Mouse (Mus musculus): ENCODE measurements around the gene Srp9.

The Srp9 gene

DNA sequence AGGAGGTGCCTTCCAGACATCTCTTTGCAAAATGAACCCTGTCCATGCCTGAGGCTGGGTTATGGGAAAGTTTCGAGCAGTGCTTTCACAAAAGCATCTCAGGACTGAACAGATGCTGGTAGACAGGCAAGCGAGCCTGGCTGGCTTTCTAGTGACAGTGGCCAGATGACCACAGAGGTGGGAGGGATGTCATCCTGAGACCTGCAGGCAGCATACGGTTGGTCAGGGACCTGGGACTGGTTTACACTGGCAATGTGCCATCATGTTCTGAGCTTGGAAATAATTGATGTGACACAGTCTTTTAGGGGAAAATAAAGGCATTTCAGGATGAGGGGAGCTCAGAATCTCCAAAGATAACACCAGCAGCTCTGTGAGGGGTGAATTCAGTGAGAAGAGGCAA lies 19.5 kb upstream of the Srp9 start:
- in situ Hi-C loops (cut with MseI, MboI), result no loop called here

DNA sequence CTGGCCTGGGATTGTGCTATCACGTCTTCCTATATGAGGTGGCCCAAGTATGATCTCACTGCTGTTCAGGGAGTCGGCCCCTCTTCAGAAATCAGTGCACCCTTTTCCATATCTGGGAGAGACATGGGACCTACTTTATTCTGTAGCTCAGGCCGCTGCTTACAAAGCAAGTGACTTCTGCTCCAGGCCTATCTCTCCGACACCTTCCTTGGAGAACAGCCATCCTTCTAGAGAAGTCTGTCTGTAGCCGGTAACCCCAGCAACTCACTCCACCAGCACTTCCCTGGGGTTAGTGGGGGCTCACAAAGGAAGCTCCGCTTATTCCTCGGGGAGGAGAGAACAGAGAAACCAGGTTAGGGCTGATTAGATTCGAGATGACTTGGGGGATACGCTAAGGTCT lies 17.3 kb upstream of the Srp9 start:
- in situ Hi-C loops (cut with MseI, MboI), result no loop called here

DNA sequence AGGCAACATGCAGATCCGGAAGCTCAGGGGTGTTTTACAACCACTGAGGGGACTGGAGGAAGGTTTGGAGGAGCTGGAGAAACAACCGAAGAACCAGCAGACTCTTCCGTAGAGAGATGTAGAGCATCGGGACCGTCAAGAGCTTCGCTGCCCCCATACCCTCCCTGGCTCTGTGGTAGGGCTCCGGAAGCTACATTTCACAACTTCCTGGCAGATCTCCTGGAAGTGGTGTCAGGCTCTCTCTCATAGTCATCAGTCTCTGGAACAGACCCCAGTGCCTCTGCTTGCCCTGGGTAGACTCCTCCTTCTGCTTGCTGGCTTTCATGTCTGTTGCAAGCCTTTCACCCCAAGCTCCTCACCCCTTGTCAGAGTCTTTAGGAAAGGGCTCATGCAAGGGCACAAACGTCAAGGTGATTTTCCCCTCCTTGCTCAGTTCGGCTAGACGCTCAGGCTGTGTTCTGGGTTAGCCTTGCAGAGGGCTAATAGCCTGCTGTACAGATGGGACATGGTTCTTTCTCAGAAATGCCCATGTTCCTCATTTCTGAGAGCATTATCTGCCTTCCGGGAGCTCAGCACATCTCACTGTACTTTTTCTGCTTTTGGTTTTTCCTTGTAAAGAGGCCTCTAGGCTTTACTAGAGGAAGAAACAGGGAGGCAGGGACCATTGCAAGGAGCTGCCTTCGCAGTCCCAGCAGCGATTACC lies 16.0 kb upstream of the Srp9 start:
- in situ Hi-C loops (cut with MseI, MboI), result no loop called here

DNA sequence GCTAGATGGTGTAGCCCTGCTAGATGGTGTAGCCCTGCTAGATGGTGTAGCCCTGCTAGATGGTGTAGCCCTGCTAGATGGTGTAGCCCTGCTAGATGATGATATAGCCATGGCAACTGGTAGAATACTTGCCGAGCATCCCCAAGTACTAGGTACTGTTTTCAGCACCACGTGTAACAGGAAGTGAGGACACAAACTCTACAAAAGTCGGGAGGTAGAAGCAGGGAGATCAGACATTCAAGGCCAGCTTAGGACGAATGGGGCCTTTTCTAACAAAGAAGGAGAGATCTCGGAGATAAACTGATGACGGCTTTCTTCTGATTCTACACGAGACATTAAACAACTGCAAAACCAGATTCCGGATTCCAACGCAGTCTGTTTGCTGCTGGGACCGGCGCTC lies 14.4 kb upstream of the Srp9 start:
- in situ Hi-C loops (cut with MseI, MboI), result loop anchor here (5.0 to 10.0 kb wide), 2 partner anchors 145 to 218 kb away; no protein-coding TSS in a partner anchor

DNA sequence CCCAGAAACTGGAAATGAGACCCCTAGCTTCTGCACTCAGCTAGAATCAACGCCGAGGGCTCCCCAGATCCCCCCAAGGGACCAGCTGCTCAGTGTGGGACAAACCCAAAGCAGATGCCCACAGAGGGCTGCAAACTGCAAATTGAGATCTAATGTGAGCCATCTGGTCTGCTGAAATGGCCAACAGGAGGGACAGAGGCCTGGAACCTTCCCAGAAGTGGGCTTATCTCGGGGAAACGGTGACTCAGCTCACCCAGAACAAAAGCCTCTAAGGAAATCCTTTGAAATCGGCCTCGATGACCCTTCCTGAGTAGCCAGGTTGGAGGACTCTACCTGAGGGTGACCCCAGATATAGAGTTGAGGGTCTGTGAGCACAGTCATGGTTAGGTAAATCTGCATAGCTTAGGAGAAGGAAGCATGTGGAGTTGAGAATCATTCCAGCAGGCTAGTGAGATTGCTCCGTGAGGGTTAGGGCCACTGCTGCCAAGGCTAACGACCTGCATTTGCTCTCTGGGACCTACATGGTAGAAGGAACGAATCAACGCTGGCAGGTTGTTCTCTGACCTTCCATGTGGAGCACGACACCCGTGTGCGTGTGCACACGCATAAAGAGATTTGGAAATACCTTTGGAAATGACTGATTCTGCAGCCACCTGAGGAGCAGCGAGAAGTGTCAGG lies 13.7 kb upstream of the Srp9 start:
- in situ Hi-C loops (cut with MseI, MboI), result loop anchor here (5.0 to 10.0 kb wide), 2 partner anchors 146 to 219 kb away; no protein-coding TSS in a partner anchor

DNA sequence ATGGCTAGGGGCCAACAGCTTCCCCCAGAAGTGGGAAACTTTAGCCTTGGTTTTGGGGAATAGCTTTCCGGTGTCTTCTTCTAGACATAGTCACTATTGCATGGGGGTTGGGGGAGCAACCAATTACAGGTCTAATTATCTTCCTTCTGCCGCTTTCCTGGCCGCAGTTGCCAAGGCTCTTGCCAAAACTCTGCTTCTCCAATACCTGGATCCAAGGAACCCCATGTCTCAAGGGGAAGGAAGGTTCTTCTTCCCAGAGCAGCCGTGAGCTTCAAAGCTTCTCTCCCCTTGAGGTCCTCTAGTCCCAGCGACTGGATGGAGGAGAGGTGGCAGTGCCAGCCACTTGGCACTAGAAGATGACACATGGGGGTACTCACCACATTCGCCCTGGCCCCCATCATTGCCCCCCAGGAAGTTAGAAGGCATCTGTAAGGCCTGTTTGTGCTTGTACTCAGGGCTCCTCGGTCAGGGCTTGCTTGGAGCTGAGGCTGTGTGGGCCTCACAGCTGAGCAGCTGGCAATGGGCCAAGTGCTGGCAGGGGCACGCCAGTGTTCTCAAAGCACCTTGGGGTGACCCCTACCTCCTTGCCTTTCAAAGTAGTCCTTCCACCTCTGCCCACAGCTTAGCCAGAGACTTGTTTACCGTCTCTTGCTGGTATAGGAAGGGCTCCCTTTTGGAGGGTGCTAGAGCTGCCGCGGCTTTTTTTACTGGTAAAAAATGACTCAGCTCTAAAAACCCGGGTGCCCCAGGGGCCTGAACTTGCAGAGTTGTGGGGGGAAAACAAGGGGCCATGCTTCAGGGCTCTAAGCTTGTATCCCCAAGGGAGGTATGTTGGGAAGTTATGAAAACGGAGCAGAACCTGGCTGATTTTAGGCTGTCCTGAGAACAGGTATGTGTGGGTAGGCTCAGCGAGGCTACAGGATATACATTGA lies 12.9 kb upstream of the Srp9 start:
- in situ Hi-C loops (cut with MseI, MboI), result loop anchor here (5.0 to 10.0 kb wide), 2 partner anchors 147 to 219 kb away; no protein-coding TSS in a partner anchor

DNA sequence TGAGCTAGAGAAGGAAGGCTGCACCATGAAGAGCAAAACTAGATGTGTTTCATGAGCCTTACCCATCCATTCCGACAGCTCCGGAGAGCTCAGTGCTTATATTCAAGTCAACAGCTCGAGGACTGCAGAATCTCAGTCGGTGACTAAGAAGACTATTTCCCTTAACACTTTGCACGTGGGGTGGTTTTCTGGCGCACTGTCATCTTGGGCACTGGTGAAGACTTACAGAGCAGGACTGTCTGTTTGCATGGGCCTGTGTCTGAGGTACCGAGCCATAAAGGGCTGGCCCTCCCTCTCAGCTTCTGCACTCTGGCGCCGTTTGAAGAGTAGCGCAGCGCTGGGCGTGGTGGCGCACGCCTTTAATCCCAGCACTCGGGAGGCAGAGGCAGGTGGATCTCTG lies 12.2 kb upstream of the Srp9 start:
- in situ Hi-C loops (cut with MseI, MboI), result loop anchor here (5.0 to 10.0 kb wide), 2 partner anchors 148 to 220 kb away; no protein-coding TSS in a partner anchor

DNA sequence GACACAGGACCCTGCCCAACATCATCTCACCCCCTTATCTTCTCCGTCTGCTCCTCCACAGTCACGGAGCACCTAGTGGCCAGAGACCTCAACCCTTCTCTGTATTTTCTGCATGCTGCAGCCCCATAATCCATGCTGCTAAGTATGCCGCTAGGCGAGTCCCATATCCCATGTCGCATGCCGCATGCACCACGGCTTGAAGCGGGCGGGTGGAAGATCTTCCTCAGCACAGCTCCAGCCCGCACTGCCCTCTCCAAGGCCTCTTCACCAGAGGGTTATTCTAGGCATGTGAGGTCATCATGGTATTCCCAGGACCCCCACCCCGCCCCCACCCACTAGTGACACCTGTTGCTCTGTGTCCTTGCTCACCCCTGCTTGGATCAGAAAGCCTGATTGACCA lies 11.4 kb upstream of the Srp9 start:
- in situ Hi-C loops (cut with MseI, MboI), result loop anchor here (5.0 to 10.0 kb wide), 2 partner anchors 148 to 221 kb away; no protein-coding TSS in a partner anchor

DNA sequence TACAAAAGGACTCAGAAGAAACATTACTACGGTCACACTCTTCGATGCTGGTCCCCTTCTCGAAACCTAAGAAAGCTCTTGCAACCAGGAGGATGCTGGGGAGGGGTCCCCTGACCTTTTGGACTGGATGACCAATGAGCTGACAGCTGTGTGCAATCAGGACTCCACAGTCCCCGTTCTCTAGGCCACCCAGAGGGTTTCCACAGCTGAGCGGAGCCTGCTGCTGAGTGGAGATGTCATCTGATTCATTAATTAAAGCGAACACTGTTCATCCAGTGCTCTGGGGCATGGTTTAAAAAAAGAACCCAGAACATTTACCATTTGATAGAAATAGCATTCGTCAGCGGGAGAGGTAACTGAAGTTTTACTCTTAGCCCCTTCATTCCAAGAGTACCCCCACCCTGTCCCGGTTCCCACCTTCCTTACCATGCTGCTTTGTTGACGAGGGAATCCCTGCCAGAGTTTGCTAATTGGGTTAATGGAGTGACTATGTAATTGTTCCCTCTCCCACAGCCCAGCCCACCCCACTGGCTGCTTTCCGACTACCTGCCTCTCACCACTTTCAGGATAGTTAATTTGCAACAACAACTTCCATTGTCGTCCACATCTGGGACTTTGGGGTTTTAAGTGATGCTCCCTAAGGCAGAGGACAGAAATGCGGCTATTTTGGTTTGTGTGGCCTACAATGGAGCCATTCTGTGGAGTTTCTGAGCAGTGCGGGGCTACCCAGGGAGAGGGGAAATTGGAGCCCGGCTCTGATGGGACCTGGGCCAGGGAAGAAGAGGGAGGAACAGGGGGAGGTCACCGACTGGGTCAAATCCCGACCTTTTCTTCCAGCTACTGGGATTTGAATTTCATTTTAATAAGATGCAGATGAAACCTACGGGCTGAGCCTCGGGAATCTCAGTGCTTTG lies 10.7 kb upstream of the Srp9 start:
- in situ Hi-C loops (cut with MseI, MboI), result loop anchor here (5.0 to 10.0 kb wide), 2 partner anchors 149 to 222 kb away; no protein-coding TSS in a partner anchor

DNA sequence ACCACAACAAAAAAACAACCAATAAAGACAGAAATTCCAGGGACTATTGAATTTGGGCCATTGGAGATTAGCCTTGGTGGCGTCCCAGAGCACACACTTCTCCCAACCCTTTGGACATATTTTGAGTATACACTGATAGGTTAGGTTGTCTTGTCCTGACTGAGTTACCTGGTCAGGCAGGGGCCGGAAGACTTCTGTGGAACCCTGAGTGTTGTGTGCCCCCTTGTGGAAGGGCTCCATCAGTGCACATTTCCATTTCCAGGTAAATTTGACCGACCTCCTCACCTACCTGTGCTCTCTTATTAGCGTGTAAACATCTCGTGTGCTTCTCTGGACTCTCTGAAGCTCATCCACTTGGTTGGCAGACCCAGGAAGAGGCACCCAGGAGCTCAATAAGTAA lies 9.3 kb upstream of the Srp9 start:
- in situ Hi-C loops (cut with MseI, MboI), result loop anchor here in 1 of 2 experiments (5.0 to 10.0 kb wide), 2 partner anchors 150 to 228 kb away; no protein-coding TSS in a partner anchor

DNA sequence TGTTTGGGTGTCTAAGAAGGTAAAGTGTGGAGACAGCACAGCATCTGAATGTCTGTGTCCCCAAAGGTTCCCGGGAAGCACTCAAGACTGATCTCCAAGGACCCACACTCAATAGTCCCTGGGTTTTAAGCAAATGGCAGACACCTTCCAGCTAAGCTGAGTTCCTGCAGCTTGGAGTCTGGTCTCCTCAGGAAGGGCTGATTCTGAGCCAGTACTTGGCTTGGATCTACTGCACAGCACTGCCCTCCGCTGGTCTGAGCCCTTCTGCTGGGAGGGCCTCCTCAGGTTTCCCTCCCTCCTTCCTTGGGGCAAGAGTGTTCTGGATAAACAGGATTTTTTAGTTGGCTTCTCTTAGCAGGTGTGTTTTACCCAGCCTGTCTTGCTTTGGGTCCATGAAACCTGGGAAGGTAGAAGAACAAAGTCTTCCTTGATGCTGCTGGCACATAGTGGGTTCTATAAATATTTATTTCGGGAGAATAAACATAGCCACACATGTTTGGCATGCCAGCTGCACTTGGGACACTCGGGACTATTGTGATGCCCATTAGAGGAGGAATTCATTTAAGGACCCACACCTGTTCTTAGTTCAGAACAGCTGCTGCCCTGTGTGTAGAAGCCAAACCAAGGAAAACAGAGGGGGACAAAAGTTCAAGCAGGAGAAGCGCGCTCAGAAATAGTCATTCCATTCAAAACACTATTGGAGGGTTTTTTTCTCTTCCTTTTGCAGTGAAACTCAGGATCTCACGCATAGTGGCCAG lies 8.7 kb upstream of the Srp9 start:
- in situ Hi-C loops (cut with MseI, MboI), result loop anchor here in 1 of 2 experiments (5.0 to 10.0 kb wide), 2 partner anchors 151 to 229 kb away; no protein-coding TSS in a partner anchor

DNA sequence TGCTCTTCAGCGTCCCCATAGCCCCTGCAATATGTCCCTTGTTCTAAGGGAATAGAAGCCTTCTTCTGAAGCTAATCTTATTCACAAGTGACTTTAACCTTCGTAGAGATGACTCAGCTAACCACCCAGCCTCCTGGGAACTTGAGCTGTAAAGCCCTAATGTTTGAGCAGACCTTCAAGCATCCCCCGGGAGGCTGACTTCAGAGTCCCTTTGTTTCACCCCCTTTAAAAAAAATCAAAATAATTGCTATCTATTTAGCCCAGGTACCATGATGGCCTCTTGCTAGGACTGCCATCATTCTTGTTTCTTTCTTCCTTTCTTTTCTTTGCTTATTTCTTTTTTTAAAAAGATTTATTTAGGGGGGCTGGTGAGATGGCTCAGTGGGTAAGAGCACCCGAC lies 2.1 kb upstream of the Srp9 start:
- in situ Hi-C loops (cut with MseI, MboI), result no loop called here

DNA sequence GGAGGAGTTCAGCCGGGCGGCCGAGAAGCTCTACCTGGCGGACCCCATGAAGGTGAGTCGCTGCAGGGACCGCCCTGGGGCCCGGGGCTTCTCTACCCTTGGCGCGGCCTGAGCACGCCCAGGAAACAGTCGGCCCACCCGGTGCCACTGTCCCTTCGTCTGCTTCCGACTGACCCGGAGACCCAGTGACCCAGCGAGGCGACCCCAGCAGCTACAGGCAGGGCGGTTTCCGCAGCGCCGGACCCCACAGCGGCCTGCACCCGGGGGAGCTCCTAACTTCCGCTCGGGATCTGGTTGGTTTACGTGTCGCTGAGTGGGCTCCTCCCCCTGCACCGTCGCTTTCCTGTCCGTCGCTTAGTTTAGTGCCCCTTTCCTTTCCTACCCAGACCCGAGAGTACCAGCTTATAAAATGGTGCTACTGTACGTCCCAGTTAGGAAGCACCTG lies 409 bp downstream of the Srp9 start:
- in situ Hi-C loops (cut with MseI, MboI), result no loop called here

DNA sequence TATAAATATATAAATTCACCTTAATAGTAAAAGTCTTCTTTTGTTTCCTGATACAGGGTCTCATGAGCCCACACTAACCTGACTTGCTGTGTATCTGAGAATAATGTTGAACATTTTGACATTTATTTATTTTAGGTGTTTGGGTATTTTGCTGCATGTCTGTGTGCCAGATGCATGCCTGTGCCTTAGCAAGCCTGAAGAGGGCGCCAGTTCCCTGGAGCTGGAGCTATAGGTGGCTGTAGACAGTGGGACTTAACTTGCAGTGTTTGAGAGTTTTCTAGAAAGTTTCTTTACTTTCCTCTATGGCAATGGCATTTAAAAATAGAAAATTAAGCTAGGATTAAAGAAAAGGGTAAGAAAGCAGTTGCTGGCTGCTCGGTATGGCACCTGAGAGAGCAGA lies 6.3 kb downstream of the Srp9 start:
- in situ Hi-C loops (cut with MseI, MboI), result no loop called here

DNA sequence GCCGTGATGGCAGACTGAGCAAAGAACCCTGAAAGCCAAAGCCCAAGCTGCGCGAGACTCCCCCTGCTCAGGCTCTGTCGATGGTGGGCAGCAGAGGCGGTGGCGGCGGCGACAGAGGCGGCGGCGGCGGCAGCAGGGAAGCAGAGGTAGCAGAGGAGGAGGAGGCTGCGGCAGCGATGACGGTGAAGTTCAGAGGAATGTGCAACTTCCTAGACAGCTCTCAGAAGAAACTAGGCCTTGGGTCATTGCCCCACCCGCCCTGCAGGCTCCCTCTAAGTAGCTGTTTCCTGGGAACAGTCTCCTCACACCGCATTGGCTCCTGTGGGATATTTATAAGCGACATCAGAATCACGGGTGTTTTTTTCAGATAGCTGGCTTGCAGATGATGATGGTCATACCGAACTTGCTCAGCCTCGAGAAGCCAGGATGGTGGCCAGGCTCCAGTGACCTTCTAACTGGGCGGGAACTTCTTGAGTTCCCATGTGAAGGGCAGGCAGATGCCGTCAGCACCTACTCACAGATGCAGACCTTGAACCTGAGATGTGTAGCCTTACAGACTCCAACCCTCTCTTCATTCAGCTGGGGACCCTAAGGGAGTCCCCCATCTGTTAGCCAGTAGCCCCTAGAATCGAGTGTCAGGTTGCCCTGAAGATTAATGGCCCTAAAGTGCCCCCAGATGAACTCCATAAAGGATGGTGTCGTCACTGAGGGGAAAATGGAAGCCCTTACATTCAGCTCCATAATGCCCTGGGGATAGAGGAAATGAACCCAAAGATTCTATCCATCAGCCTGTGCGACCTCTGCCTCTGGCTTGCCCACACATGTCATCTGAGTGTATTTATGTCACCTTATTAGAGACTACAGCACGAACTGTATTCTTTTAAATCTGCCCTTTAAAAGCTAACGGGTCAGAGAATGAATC lies 12.9 kb downstream of the Srp9 start:
- in situ Hi-C loops (cut with MseI, MboI), result no loop called here

DNA sequence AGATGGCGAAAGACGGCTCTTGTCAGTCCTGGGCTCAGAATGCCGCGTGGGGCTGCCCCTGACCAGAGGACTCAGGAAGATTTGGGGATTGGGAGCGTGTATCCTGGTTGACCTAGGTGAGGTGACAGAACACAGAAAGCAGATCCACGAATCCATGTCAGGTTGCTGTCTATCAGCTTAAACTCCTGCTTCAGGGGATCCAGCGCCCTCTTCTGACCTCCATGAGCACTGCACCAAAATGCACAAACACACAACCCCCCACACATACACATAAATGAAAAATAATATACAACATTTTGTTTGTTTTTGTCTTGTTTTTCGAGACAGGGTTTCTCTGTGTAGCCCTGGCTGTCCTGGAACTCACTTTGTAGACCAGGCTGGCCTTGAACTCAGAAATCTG lies 13.6 kb downstream of the Srp9 start:
- in situ Hi-C loops (cut with MseI, MboI), result no loop called here

DNA sequence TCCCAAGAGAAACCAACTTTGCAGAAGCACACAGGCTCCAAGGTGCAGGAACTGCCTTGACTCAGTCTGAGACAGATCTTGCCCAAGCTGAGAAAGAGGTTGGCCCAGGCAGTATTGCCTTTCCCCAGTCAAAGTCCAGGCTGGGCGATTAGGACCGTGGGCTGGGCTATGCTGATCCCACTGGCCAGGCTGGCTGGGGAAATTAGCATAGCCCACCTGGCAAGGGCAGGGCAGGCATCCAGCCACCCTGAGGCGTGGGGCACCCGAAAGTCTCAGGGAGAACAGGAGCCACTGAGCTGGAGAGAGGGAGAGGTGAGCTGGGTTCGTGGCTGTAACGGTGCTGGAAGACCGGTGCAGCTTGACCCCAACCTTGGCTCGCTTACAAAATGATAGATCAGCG lies 15.4 kb downstream of the Srp9 start:
- in situ Hi-C loops (cut with MseI, MboI), result loop anchor here (10.0 kb wide), 1 partner anchor 175 kb away; no protein-coding TSS in a partner anchor

DNA sequence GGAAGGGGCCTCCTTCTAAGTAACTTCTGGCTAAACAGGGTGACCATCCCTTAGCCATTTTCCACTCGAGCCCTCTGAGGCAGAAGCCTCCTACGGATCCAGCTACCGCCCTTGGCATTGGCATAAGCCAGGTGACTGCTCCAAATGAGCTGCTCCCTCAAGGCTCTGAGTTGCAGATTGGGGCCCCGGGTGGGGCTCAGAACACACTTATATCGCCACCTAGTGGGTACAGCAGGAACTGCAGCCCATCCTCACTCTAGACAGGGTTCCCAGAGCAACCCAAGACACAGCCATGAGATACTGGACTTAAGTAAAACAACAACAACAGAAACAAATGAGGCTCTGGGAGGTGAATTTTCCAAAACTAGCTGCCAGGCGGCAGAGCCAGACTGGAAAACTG lies 15.8 kb downstream of the Srp9 start:
- in situ Hi-C loops (cut with MseI, MboI), result loop anchor here (10.0 kb wide), 1 partner anchor 174 kb away; no protein-coding TSS in a partner anchor
